Mouse (Mus musculus) midbrain, embryonic 15.5 days (tissue): ENCODE measurements around the gene Spocd1. TPM values are rescaled to one million over a fixed set of nuclear protein-coding genes. Genes with fewer than 3 reads are reported as not detected.

Experiments
- ATAC-seq: fragments of 200-750 bp; cut with Nextera tagmentation; replicated peaks from 2 replicates; pipeline ENCODE4 v1.8.0; 2017; ENCODE audit warnings: moderate TSS enrichment
- H3K27ac ChIP-seq: fragments of 300-500 bp; sonication (generic); 2 replicates; pipeline ENCODE4 v1.5.1; 2015; ENCODE audit warnings: mild to moderate bottlenecking, inconsistent platforms
- H3K27me3 ChIP-seq: fragments of 300-500 bp; sonication (generic); replicated peaks from 2 replicates; pipeline ENCODE4 v1.6.1; 2015; ENCODE audit warnings: inconsistent platforms
- H3K36me3 ChIP-seq: fragments of 300-500 bp; sonication (generic); replicated peaks from 2 replicates; pipeline ENCODE4 v1.6.1; 2015; ENCODE audit warnings: inconsistent platforms
- H3K4me1 ChIP-seq: fragments of 300-500 bp; sonication (generic); 2 replicates; pipeline ENCODE4 v1.6.1; 2015; ENCODE audit warnings: inconsistent platforms
- H3K4me2 ChIP-seq: fragments of 300-500 bp; sonication (generic); 2 replicates; pipeline ENCODE4 v1.6.1; 2015; ENCODE audit warnings: inconsistent platforms, mild to moderate bottlenecking, moderate library complexity
- H3K4me3 ChIP-seq: fragments of 300-500 bp; sonication (generic); 2 replicates; pipeline ENCODE4 v1.5.1; 2015; ENCODE audit warnings: mild to moderate bottlenecking, inconsistent platforms
- H3K9ac ChIP-seq: fragments of 300-500 bp; sonication (generic); 2 replicates; pipeline ENCODE4 v1.6.1; 2015; ENCODE audit warnings: mild to moderate bottlenecking, inconsistent platforms
- H3K9me3 ChIP-seq: fragments of 300-500 bp; sonication (generic); 2 replicates; pipeline ENCODE4 v1.6.1; 2016; ENCODE audit warnings: inconsistent platforms
- WGBS: fragments of 180-500 bp; shearing (Covaris S2); methylation state at CpG from one replicate; pipeline ENCODE4 v1.1.7; 2015; ENCODE audit warnings: mixed read lengths; 5-methylcytosine and 5-hydroxymethylcytosine counted together
- polyA plus RNA-seq: library from polyadenylated mRNA; unstranded; fragments of >200 nt; fragmentation: Nextera tagmentation; extraction: Ambion mirVana; gene quantifications from 2 replicates; pipeline ENCODE4 v1.2.1, GENCODE M21; 2015

Gene Spocd1
- polyA plus RNA-seq, 1 experiment from 2014 or later = not detected

DNA sequence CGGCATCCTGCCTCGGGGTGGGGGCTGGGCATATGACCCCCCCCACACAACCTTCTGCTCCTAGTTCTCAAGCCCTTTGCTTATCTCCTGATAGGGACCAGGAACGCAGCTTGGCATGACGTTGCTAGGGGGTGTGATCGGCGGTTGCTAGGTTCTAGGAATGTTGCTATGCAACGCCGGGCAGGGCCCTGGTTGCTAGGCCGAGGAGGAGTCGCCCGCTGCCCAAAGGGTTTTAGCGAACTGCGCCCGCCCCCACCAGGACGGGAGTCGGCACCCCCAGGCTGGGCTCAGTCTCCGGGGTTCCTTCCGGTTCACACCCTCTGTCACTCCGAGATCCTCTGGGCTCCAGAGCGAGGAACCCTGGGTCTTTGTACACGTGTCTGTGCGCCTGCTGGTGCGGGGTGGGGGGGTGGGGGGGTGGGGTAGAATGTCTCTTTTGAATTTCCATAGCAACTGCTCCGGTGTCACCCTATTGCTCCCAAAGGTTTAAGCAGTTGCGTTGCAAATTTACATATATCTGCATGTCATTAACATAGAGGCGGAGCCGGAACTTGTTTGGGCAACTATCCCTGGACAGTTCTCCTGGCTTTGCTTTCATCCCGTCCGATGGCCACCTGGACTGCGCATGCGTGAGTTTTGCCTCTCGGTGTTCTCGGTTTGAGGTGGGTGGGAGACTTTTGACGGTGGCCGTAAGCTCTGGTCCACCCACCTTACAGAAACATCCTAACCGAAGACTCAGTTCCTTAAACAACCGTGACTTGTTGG, 31.3 kb downstream of the Spocd1 start:
- H3K36me3 ChIP-seq = no peaks in the 10 kb centered on the region
- H3K4me3 ChIP-seq = peak overlapping the region; percentile 45
- peak overlapping the region; percentile 35 for H3K9ac ChIP-seq
- H3K4me2 ChIP-seq = peak overlapping the region; percentile 73
- 0 out of 2 replicates have a peak, but pooled peaks cover 4% of the 10 kb centered on the region for H3K27me3 ChIP-seq
- peak; percentile 93 for ATAC-seq
- H3K4me1 ChIP-seq = peaks cover 28% of the 10 kb centered on the region
- H3K9me3 ChIP-seq = no peaks in the 10 kb centered on the region
- H3K27ac ChIP-seq = peak overlapping the region; percentile 76
- under 1% methylated on average over 35 of the region's 37 CpGs for WGBS

DNA sequence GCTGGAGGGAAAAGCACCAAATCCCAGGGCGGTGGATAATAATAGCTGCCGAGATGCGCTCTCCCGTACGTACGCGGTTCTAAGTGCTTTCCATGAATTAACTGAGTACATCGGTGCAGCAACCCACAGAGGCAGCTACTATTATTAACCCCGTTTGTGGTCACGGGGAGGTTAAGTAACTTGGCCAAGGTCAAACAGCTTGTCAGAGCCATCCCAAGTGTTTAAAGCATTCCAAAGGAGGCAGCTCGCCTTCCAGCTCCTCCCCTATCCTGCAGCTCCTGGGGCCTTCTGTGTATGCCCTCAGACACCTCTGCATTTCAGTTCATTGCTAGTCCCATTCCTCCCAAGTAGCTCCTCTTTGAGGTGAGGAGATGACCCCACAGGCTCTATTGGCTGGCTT, 36.2 kb downstream of the Spocd1 start:
- Histone ChIP-seq H3K36me3 (no peaks in the 10 kb centered on the region), H3K27me3 (no peaks in the 10 kb centered on the region), H3K27ac (peak overlapping the region; percentile 84), H3K9me3 (no peaks in the 10 kb centered on the region), H3K4me3 (no peak overlapping the region), H3K4me1 (peaks cover 48% of the 10 kb centered on the region), H3K9ac (no peak overlapping the region), H3K4me2 (no peak overlapping the region)
- no peak for ATAC-seq
- WGBS = 56% methylated on average over 11 of the region's 11 CpGs

DNA sequence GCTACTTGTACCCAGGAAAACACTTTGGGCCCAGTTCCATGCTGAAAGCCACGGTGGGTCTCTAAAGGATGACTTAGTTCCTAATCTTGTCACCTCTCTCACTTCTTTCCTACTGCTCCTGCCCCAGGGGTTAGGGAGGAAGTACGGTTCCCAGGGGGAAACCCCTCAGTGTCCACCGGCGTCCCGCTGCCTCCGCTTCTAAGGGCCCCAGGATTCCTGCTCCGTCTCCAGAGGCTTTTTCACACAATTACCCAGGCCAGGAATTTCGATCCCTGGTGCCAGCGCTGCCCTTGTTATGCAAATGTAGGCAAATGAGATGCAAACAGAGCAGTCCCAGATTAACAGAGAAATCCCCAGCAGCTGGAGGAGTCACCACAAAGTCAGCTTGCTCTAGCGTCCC, 37.2 kb downstream of the Spocd1 start:
- no peaks in the 10 kb centered on the region for H3K36me3 ChIP-seq
- H3K9ac ChIP-seq = no peak overlapping the region
- 10% methylated on average over 10 of the region's 10 CpGs for WGBS
- H3K9me3 ChIP-seq = no peaks in the 10 kb centered on the region
- H3K4me1 ChIP-seq = peaks cover 38% of the 10 kb centered on the region
- H3K27me3 ChIP-seq = no peaks in the 10 kb centered on the region
- peak overlapping the region; percentile 22; the same call in 1 of the 2 replicates for H3K4me2 ChIP-seq
- H3K27ac ChIP-seq = peak overlapping the region; percentile 84
- no peak overlapping the region for H3K4me3 ChIP-seq
- ATAC-seq = peak; percentile 34; the same call in 1 of the 2 replicates

DNA sequence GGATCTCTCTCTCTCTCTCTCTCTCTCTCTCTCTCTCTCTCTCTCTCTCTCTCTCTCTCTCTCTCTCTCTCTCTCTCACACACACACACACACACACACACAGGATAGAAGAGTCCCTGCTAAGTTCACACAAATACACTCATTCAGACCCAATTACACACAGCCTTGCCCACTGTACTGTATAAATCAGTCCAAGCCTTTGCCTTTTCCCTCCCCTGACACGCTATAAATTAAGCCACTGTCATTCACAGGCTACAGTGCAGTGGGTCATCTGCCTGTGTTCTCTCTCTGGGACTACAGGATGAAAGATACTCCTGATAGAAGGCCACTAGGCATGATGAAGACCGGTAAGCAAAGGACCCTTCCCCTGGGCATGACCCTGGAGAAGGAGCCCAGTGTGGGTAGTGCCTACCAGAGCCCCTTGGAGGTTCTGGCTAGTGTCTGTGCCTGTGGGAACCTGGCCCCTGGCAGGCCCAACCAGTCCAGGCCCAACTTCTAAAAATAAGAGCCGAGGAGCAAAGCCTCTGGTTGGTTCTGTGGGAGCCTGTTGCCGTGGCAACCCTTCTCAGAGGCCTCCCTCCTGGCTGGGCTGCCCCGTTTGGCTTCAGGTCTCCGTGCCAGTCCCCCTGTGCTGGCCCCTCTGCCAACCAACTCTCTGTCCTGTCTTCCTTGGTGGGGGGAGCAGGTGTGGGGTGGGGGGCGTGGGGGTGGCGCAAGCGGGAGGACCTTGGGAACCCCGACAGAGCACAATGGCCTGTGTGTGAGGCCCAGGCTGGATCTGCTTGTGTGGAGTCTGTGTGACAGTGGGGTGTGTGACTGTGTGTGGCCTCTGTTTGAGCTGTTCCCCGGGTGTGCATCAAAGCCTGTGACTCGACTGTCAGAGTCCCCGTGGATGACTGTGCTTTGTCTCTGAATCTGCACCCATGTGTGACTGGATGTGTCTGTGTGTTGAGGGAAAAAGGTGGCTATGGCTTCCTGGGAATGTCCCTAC, 38.3 kb downstream of the Spocd1 start:
- H3K27me3 ChIP-seq = no peaks in the 10 kb centered on the region
- no peak overlapping the region for H3K4me3 ChIP-seq
- H3K9me3 ChIP-seq = no peaks in the 10 kb centered on the region
- ATAC-seq = peak; percentile 82
- peak overlapping the region; percentile 8; the same call in 1 of the 2 replicates for H3K9ac ChIP-seq
- peak overlapping the region; percentile 84 for H3K27ac ChIP-seq
- WGBS = 13% methylated on average over 12 of the region's 13 CpGs
- no peaks in the 10 kb centered on the region for H3K36me3 ChIP-seq
- peak overlapping the region; percentile 20 for H3K4me2 ChIP-seq
- peaks cover 37% of the 10 kb centered on the region for H3K4me1 ChIP-seq

DNA sequence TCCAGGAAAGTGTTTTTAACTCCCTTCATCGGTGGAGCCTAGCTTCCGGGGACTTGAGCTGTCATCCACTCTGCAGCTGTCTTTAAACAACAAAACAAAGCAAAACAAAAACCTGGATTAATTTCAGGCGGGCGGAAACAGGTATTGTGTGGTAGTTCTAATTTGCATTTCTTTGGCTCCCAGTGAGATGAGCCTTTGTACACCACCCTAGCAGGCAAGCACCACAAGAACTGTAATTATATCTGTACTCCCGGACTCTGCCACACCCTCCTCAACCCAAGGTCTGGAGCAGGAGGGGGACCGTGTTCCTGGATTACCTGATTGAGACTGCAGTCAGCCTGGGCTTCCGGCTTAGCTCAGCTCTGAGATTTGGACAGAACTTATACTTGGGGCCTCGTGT, 41.1 kb downstream of the Spocd1 start:
- ATAC-seq = no peak
- WGBS = 19% methylated on average over 8 of the region's 8 CpGs

DNA sequence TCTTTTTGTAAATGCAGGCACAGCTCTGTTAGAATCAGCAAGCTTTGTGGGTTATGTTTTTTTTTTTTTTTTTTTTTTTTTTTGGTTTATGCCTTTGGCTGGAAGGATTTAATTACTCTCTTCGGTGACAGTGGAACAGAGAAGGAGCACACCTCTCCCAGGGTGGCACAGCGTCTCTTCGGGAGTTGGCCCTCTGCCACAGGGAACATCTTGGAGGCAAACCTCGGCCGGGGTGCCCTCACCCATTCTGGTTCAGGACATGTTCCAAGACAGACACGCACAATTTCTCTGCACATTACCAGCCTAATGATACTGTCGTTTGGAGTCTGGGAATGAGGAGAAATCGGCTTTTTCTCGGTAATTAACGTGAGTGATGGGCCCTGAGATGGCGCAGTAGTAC, 41.8 kb downstream of the Spocd1 start:
- WGBS = 84% methylated on average over 11 of the region's 11 CpGs
- H3K4me1 ChIP-seq = peaks cover 28% of the 10 kb centered on the region
- H3K9ac ChIP-seq = no peak overlapping the region
- ATAC-seq = no peak
- no peak overlapping the region for H3K4me2 ChIP-seq
- no peaks in the 10 kb centered on the region for H3K9me3 ChIP-seq
- H3K27ac ChIP-seq = no peak overlapping the region
- H3K36me3 ChIP-seq = no peaks in the 10 kb centered on the region
- H3K27me3 ChIP-seq = no peaks in the 10 kb centered on the region
- H3K4me3 ChIP-seq = no peak overlapping the region

More for the DNA sequence above, 41.1 kb downstream of the Spocd1 start:
- Histone ChIP-seq H3K36me3 (no peaks in the 10 kb centered on the region), H3K27ac (no peak overlapping the region), H3K9me3 (no peaks in the 10 kb centered on the region), H3K4me1 (peaks cover 33% of the 10 kb centered on the region), H3K9ac (no peak overlapping the region), H3K27me3 (no peaks in the 10 kb centered on the region), H3K4me3 (no peak overlapping the region), H3K4me2 (no peak overlapping the region)

DNA sequence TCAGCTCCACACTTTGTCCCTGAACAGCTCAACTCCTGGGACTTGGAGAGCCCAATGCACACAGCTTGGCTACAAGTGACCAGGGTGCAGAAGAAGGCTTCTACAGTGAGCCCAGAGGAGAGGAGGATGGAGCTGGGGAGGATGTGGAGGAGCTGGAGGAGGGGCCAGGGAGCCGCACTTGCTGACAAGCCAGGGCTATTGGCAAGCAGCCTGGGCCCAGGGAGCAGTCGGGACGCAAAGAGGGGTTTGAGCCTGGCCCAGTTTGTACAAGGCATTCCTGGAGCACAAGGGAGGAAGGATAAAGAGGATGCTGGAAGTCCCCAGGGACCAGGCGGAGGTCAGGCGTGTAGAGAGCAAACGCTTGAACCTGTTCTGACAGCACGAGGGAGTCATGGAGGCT, 42.9 kb downstream of the Spocd1 start:
- no peak overlapping the region for H3K4me2 ChIP-seq
- no peak overlapping the region for H3K9ac ChIP-seq
- H3K27me3 ChIP-seq = no peaks in the 10 kb centered on the region
- no peaks in the 10 kb centered on the region for H3K9me3 ChIP-seq
- no peaks in the 10 kb centered on the region for H3K36me3 ChIP-seq
- no peak overlapping the region for H3K4me3 ChIP-seq
- ATAC-seq = no peak
- peaks cover 17% of the 10 kb centered on the region for H3K4me1 ChIP-seq
- no peak overlapping the region for H3K27ac ChIP-seq
- 34% methylated on average over 7 of the region's 7 CpGs for WGBS

DNA sequence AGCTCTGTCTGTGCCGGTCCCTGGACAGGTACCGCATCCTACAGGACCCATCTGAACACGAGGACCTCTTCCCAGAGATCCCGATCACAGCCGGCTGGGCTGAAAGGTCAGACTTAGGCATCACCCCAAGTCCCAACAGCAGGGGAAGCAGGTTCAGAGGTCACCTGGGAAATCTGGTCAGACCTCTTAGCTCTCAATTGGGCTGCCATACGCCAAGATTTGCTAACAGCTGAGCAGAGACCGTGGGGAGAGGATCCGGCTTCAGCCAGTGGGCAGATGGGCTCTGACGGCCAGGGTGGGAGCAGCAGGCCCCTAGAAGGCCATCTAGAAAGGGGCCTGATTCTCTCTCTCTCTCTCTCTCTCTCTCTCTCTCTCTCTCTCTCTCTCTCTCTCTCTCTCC, 45.2 kb downstream of the Spocd1 start:
- Histone ChIP-seq H3K36me3 (no peaks in the 10 kb centered on the region), H3K27me3 (no peaks in the 10 kb centered on the region), H3K9ac (no peak overlapping the region), H3K4me1 (peaks cover 9% of the 10 kb centered on the region; the same call in 1 of the 2 replicates), H3K4me2 (no peak overlapping the region), H3K4me3 (no peak overlapping the region), H3K27ac (no peak overlapping the region), H3K9me3 (no peaks in the 10 kb centered on the region)
- WGBS = 66% methylated on average over 9 of the region's 9 CpGs
- ATAC-seq = no peak

DNA sequence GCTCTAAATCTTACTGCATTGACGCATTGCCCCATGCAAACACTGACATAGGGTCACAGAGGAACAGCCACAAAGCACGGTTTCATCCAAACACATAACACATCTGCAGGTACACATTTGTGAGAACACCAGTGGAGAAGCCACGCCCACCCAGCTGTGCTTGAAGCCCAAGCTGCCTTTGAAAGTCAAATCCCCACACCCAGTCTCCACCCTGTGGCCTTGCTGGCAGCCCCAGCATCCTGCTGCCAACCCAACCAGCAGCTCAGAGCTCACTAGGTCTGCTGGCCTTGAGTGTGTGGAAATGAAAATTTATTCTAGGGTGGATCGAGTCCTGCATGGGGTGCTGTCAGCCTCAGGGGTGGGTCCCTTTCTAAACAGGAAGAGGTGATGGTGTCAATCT, 48.2 kb downstream of the Spocd1 start:
- Histone ChIP-seq H3K4me1 (peaks cover 22% of the 10 kb centered on the region), H3K4me3 (no peak overlapping the region), H3K27ac (no peak overlapping the region), H3K9me3 (no peaks in the 10 kb centered on the region), H3K9ac (no peak overlapping the region), H3K4me2 (no peak overlapping the region), H3K27me3 (no peaks in the 10 kb centered on the region), H3K36me3 (no peaks in the 10 kb centered on the region)
- WGBS = 68% methylated on average over 4 of the region's 4 CpGs
- no peak for ATAC-seq

DNA sequence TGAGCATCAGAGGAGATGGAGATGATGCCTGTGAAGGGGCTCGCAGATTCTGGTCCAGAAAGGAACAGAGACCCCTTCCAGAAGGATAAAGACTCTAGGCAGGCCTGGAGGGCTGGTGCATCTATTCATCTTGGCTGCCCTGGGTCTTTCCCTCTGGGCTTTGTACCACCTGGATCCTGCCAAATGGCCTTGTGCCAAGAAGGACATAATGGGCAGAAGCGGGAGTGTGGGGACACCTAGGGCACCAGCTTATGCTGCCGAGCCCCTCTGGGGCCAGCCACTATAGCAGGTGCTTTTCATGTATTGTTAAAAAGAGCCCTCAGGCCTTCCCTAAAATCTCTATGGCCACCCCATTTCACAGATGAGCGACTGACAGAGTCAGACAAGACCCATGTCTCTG, 49.2 kb downstream of the Spocd1 start:
- Histone ChIP-seq H3K4me1 (peaks cover 31% of the 10 kb centered on the region), H3K27ac (no peak overlapping the region), H3K4me2 (no peak overlapping the region), H3K36me3 (no peaks in the 10 kb centered on the region), H3K9ac (no peak overlapping the region), H3K9me3 (no peaks in the 10 kb centered on the region), H3K4me3 (no peak overlapping the region), H3K27me3 (no peaks in the 10 kb centered on the region)
- no peak for ATAC-seq
- WGBS = 40% methylated on average over 4 of the region's 4 CpGs

DNA sequence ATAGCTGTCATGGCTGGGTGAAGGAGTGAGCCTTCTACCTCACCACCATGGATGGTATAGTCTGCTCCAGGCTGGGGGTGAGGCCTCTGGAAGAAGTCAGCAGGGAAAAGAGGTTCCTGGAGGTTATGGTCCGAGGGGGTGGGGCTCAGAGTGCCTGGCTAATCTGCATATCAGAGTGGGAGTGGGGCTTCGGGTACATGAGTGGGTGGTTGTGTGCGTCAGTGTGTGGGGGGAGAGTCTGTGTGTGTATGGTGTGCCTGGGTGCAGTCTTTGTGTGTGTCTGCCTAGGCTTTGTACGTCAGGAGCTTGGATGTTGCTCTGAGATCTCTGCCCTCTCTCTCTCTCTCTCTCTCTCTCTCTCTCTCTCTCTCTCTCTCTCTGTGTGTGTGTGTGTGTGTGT, 49.9 kb downstream of the Spocd1 start:
- peaks cover 38% of the 10 kb centered on the region for H3K4me1 ChIP-seq
- no peaks in the 10 kb centered on the region for H3K36me3 ChIP-seq
- no peak overlapping the region for H3K9ac ChIP-seq
- H3K27ac ChIP-seq = no peak overlapping the region
- H3K4me2 ChIP-seq = no peak overlapping the region
- 72% methylated on average over 4 of the region's 4 CpGs for WGBS
- no peaks in the 10 kb centered on the region for H3K27me3 ChIP-seq
- no peaks in the 10 kb centered on the region for H3K9me3 ChIP-seq
- H3K4me3 ChIP-seq = no peak overlapping the region
- no peak for ATAC-seq

DNA sequence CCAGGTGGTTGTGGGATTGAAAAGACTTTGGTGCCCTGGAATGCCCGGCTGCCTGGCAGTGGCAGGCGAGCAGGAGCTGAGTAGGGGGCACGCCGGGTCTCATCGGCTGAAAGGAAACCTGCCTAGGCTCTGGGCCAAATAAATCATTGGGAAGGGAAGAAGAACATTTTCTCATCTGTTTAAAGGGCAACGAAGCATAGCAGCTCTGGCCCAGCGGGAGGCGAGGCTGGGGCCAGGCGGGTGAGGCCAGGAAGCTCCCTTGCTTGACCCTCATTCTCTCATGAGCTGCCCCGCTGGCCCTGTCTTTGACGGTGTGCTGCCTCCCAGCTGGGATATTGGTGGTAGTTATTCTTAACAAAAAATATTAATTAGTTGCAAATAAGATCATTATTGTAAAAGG, 52.6 kb downstream of the Spocd1 start:
- ATAC-seq = no peak
- Histone ChIP-seq H3K4me1 (peaks cover 50% of the 10 kb centered on the region), H3K36me3 (no peaks in the 10 kb centered on the region), H3K27ac (no peak overlapping the region), H3K9me3 (no peaks in the 10 kb centered on the region), H3K27me3 (no peaks in the 10 kb centered on the region), H3K9ac (no peak overlapping the region), H3K4me2 (no peak overlapping the region), H3K4me3 (no peak overlapping the region)
- 22% methylated on average over 11 of the region's 11 CpGs for WGBS
